Mouse (Mus musculus) kidney, postnatal 4 days (tissue): ENCODE results near the gene Csmd2.

Experiments
- DNase-seq, 2 experiments: peaks; one replicate each; pipeline ENCODE4 v3.0.0; 2021; ENCODE audit warnings: mixed read lengths in 2 of 2

The Csmd2 gene

GRCm38 (mm10) chr4:128141161-128142101, 153.8 kb downstream of the Csmd2 start:
- no peak for DNase-seq

GRCm38 (mm10) chr4:128142279-128142678, 154.6 kb downstream of the Csmd2 start:
- no peak for DNase-seq

GRCm38 (mm10) chr4:128143147-128143546, 155.5 kb downstream of the Csmd2 start:
- no peak for DNase-seq

GRCm38 (mm10) chr4:128149524-128149923, 161.9 kb downstream of the Csmd2 start:
- no peak for DNase-seq

GRCm38 (mm10) chr4:128152066-128152465, 164.4 kb downstream of the Csmd2 start:
- no peak for DNase-seq

- DNase-seq: no peak
Observed at GRCm38 (mm10) chr4:128153144-128153543, 165.5 kb downstream of the Csmd2 start.

- no peak for DNase-seq
Observed at GRCm38 (mm10) chr4:128155226-128155625, 167.6 kb downstream of the Csmd2 start.

GRCm38 (mm10) chr4:128160656-128161055, 173.0 kb downstream of the Csmd2 start:
- DNase-seq: no peak

- no peak for DNase-seq
Observed at GRCm38 (mm10) chr4:128170181-128170580, 182.5 kb downstream of the Csmd2 start.

GRCm38 (mm10) chr4:128171233-128171632, 183.6 kb downstream of the Csmd2 start:
- no peak for DNase-seq

GRCm38 (mm10) chr4:128171701-128172100, 184.0 kb downstream of the Csmd2 start:
- DNase-seq: no peak

- DNase-seq: no peak
Observed at GRCm38 (mm10) chr4:128178974-128179373, 191.3 kb downstream of the Csmd2 start.

GRCm38 (mm10) chr4:128179581-128179980, 191.9 kb downstream of the Csmd2 start:
- DNase-seq: no peak

- DNase-seq: no peak
Observed at GRCm38 (mm10) chr4:128184747-128185146, 197.1 kb downstream of the Csmd2 start.

GRCm38 (mm10) chr4:128194454-128194853, 206.8 kb downstream of the Csmd2 start:
- DNase-seq: no peak

- DNase-seq: no peak
Observed at GRCm38 (mm10) chr4:128217991-128218595, 230.4 kb downstream of the Csmd2 start.

- DNase-seq: peak; percentile 7 to 29
Observed at GRCm38 (mm10) chr4:128224453-128224852, 236.8 kb downstream of the Csmd2 start.

- peak; percentile 14 to 44 for DNase-seq
Observed at GRCm38 (mm10) chr4:128227377-128228316, 240.0 kb downstream of the Csmd2 start.

- DNase-seq: no peak
Observed at GRCm38 (mm10) chr4:128233458-128233857, 245.8 kb downstream of the Csmd2 start.

GRCm38 (mm10) chr4:128239113-128239512, 251.5 kb downstream of the Csmd2 start:
- DNase-seq: no peak

GRCm38 (mm10) chr4:128241075-128241853, 253.6 kb downstream of the Csmd2 start:
- no peak for DNase-seq

- DNase-seq: no peak
Observed at GRCm38 (mm10) chr4:128241854-128242356, 254.2 kb downstream of the Csmd2 start.
